Mouse (Mus musculus) lung, embryonic 15.5 days (tissue): ENCODE data around the gene Gm11020. TPM values are rescaled to one million over a fixed set of nuclear protein-coding genes. Genes with fewer than 3 reads are reported as not detected.

Experiments used
- ATAC-seq: fragments of 200-750 bp; cut with Nextera tagmentation; 2 replicates; pipeline ENCODE4 v1.8.0; 2017; ENCODE audit warnings: moderate number of reproducible peaks, borderline replicate concordance; ENCODE audit not compliant: low FRiP score, low TSS enrichment; ENCODE audit errors: extremely low read depth
- H3K27ac ChIP-seq: fragments of 300-500 bp; sonication (generic); 2 replicates; pipeline ENCODE4 v1.5.1; 2015; ENCODE audit warnings: moderate library complexity, mild to moderate bottlenecking, inconsistent platforms
- H3K27me3 ChIP-seq: fragments of 300-500 bp; sonication (generic); 2 replicates; pipeline ENCODE4 v1.6.1; 2015; ENCODE audit warnings: inconsistent platforms
- H3K36me3 ChIP-seq: fragments of 300-500 bp; sonication (generic); 2 replicates; pipeline ENCODE4 v1.6.1; 2015; ENCODE audit warnings: inconsistent platforms
- H3K4me1 ChIP-seq: fragments of 300-500 bp; sonication (generic); 2 replicates; pipeline ENCODE4 v1.6.1; 2015; ENCODE audit warnings: inconsistent platforms
- H3K4me2 ChIP-seq: fragments of 300-500 bp; sonication (generic); 2 replicates; pipeline ENCODE4 v1.6.1; 2015; ENCODE audit warnings: inconsistent platforms, mild to moderate bottlenecking, moderate library complexity
- H3K4me3 ChIP-seq: fragments of 300-500 bp; sonication (generic); 2 replicates; pipeline ENCODE4 v1.5.1; 2015; ENCODE audit warnings: mild to moderate bottlenecking, inconsistent platforms
- H3K9ac ChIP-seq: fragments of 300-500 bp; sonication (generic); 2 replicates; pipeline ENCODE4 v1.6.1; 2015; ENCODE audit warnings: inconsistent platforms
- H3K9me3 ChIP-seq: fragments of 300-500 bp; sonication (generic); 2 replicates; pipeline ENCODE4 v1.6.1; 2016; ENCODE audit warnings: inconsistent platforms
- WGBS: fragments of 180-500 bp; shearing (Covaris S2); methylation state at CpG from one replicate; pipeline ENCODE4 v1.1.7; 2015; 5-methylcytosine and 5-hydroxymethylcytosine counted together
- polyA plus RNA-seq: library from polyadenylated mRNA; unstranded; fragments of >200 nt; fragmentation: Nextera tagmentation; extraction: Ambion mirVana; gene quantifications from 2 replicates; pipeline ENCODE4 v1.2.1, GENCODE M21; 2015

Gene Gm11020
- polyA plus RNA-seq, 1 experiment from 2014 or later, result not detected

GRCm38 (mm10) chr8:104344622-104345021 lies 23.3 kb downstream of the Gm11020 start:
- Histone ChIP-seq H3K4me2 (no peak overlapping the region), H3K9ac (no peak overlapping the region), H3K4me3 (no peak overlapping the region), H3K27ac (no peak overlapping the region), H3K27me3 (no peaks in the 10 kb centered on the region), H3K9me3 (no peaks in the 10 kb centered on the region), H3K36me3 (peaks cover 35% of the 10 kb centered on the region), H3K4me1 (peaks cover 17% of the 10 kb centered on the region)
- no peak for ATAC-seq
- 84% methylated on average over 5 of the region's 5 CpGs for WGBS

DNA sequence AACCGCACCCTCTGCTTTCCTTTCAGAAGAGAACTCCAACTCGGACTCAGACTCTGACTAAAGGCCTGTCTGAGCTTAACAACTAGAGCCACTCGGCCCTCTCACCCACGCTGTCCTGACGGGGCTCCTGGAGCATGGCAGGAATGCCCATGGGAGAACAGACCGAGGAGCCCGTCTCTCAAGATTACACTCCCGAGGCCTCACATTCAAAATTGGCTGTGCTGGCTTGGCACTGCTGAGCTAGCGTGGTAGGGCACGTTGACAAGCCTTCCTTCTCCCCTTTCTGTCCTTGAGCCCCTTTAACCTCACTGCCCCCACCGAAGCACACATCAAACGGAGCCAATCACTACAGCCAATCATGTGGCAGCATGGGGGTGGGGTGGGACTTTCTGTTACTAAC lies 25.3 kb downstream of the Gm11020 start:
- Histone ChIP-seq H3K9ac (no peak overlapping the region), H3K27me3 (no peaks in the 10 kb centered on the region), H3K36me3 (peaks cover 36% of the 10 kb centered on the region), H3K27ac (no peak overlapping the region), H3K4me2 (no peak overlapping the region), H3K4me1 (peaks cover 11% of the 10 kb centered on the region), H3K4me3 (no peak overlapping the region), H3K9me3 (no peaks in the 10 kb centered on the region)
- ATAC-seq, result no peak
- 58% methylated on average over 12 of the region's 12 CpGs for WGBS

DNA sequence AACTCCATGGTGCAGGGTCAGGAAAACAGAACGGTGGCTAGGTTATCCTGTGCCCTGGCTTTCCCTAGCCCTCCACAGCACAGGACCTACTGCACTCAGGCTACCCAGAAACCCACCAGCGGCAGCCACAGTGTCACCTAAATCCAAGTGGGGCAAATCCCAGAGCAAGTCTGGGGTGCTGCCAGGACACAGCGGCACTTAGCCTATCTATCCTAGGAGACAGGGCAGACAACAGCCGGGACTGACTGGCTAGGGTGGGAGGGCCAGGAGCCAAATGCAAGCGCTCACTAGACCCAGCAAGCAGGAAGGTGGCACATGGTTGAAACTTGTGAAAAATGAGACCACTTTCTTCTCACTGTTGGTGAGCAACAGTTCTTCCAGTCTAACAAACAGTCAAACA lies 27.6 kb downstream of the Gm11020 start:
- H3K27me3 ChIP-seq, result no peaks in the 10 kb centered on the region
- no peak overlapping the region for H3K4me2 ChIP-seq
- no peak overlapping the region for H3K4me3 ChIP-seq
- 68% methylated on average over 5 of the region's 5 CpGs for WGBS
- no peaks in the 10 kb centered on the region for H3K9me3 ChIP-seq
- no peak overlapping the region for H3K9ac ChIP-seq
- H3K27ac ChIP-seq, result no peak overlapping the region
- H3K4me1 ChIP-seq, result no peaks in the 10 kb centered on the region
- no peak for ATAC-seq
- H3K36me3 ChIP-seq, result peaks cover 37% of the 10 kb centered on the region

- Histone ChIP-seq H3K4me1 (no peaks in the 10 kb centered on the region), H3K27me3 (no peaks in the 10 kb centered on the region), H3K4me2 (no peak overlapping the region), H3K9ac (no peak overlapping the region), H3K36me3 (peaks cover 40% of the 10 kb centered on the region), H3K27ac (no peak overlapping the region), H3K4me3 (no peak overlapping the region), H3K9me3 (no peaks in the 10 kb centered on the region)
- WGBS, result 66% methylated on average over 13 of the region's 13 CpGs
- no peak for ATAC-seq
Observed at GRCm38 (mm10) chr8:104350047-104350446, 28.7 kb downstream of the Gm11020 start.

- ATAC-seq, result no peak
Observed at GRCm38 (mm10) chr8:104353186-104353585, 31.8 kb downstream of the Gm11020 start.

DNA sequence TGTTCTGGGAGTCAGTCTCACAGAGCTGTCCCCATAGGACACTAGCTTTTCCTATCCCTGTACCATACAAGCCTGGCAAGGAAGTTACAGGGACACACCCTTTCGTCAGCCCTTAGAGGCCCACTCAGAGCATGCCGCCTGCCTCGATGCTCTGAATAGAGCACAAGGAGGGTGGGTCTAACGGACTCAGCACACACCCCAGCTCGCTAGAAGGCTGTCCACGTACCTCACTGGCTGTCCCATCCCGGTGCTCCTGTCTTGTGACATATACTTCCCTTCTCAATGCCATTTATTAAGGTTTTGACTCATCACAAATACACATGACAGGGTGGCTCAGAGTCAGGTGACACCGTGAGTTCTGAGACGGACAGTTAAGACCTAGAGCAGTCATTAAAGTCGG lies 33.1 kb downstream of the Gm11020 start:
- Histone ChIP-seq H3K4me3 (no peak overlapping the region), H3K36me3 (peaks cover 18% of the 10 kb centered on the region; the same call in 1 of the 2 replicates), H3K9me3 (no peaks in the 10 kb centered on the region), H3K9ac (no peak overlapping the region), H3K27ac (no peak overlapping the region), H3K4me2 (no peak overlapping the region), H3K4me1 (no peaks in the 10 kb centered on the region), H3K27me3 (no peaks in the 10 kb centered on the region)
- 90% methylated on average over 10 of the region's 10 CpGs for WGBS
- no peak for ATAC-seq

More at GRCm38 (mm10) chr8:104353186-104353585, 31.8 kb downstream of the Gm11020 start:
- no peak overlapping the region for H3K4me2 ChIP-seq
- H3K27me3 ChIP-seq, result no peaks in the 10 kb centered on the region
- H3K9me3 ChIP-seq, result no peaks in the 10 kb centered on the region
- H3K36me3 ChIP-seq, result peaks cover 18% of the 10 kb centered on the region; the same call in 1 of the 2 replicates
- H3K4me3 ChIP-seq, result no peak overlapping the region
- no peak overlapping the region for H3K9ac ChIP-seq
- no peak overlapping the region for H3K27ac ChIP-seq
- WGBS, result 54% methylated on average over 5 of the region's 5 CpGs
- H3K4me1 ChIP-seq, result no peaks in the 10 kb centered on the region

DNA sequence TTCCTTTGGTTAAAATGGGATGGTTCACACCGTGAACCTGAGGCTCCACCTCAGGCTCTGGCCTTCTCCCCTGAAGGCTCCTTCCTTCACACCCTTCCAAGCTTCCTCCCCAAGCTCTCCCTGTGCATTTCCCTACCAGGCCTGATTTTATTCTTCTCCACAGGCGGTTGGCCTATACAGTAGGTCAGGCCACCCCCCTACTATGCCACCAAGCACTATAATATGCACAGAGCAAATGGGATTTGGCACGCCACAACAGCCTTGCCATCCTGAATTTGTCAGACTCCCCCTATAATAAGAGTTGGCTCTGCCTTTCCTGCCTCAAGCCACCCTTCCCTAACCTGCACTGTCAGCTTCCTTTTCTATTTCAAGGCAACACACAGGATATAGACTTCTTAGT lies 37.3 kb downstream of the Gm11020 start:
- H3K4me2 ChIP-seq, result no peak overlapping the region
- H3K9me3 ChIP-seq, result no peaks in the 10 kb centered on the region
- H3K36me3 ChIP-seq, result peaks cover 14% of the 10 kb centered on the region; the same call in 1 of the 2 replicates
- no peak overlapping the region for H3K27ac ChIP-seq
- WGBS, result 84% methylated on average over 3 of the region's 3 CpGs
- ATAC-seq, result no peak
- no peak overlapping the region for H3K9ac ChIP-seq
- no peaks in the 10 kb centered on the region for H3K27me3 ChIP-seq
- no peaks in the 10 kb centered on the region for H3K4me1 ChIP-seq
- no peak overlapping the region for H3K4me3 ChIP-seq

DNA sequence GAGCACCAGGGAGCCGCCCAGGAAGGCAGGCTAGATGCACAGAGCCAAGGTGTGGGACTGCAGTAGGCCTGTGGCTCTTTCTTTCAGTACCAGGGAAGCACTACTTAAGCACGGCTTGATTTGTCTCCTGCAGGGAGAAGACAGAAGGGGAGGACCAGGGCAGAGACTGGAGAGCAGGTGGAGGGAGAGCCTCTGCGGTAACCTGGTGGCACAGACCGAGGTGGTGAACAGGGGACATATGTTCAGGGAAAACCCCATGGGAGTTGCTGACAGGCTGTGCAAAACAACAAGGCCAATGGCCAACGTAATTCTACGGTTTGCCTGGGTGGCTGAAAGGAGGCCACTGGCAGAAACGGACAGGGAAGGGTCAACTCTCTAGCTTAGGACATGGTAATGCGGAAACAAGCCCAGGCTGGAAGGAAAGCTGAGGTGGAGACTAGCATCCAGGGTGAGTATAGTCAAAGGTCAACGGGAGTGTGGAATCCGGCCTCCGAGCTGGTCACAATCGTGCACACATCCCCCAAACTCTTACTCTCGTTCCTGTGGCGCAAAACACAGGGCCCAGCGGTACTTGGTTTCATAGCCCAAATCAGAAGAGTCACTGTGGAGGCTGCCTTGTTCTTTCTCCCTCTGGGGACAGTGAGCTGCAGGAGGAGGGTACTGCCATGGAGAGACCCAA lies 38.5 kb downstream of the Gm11020 start:
- 75% methylated on average over 15 of the region's 15 CpGs for WGBS

GRCm38 (mm10) chr8:104365695-104366094 lies 44.3 kb downstream of the Gm11020 start:
- WGBS, result 90% methylated on average over 9 of the region's 9 CpGs
- H3K27me3 ChIP-seq, result no peaks in the 10 kb centered on the region
- H3K36me3 ChIP-seq, result no peaks in the 10 kb centered on the region
- H3K9me3 ChIP-seq, result no peaks in the 10 kb centered on the region
- peaks cover 3% of the 10 kb centered on the region; the same call in 1 of the 2 replicates for H3K4me1 ChIP-seq
- no peak overlapping the region for H3K4me2 ChIP-seq
- H3K9ac ChIP-seq, result no peak overlapping the region
- no peak overlapping the region for H3K27ac ChIP-seq
- no peak for ATAC-seq
- H3K4me3 ChIP-seq, result no peak overlapping the region

More for the DNA sequence above, 38.5 kb downstream of the Gm11020 start:
- no peaks in the 10 kb centered on the region for H3K27me3 ChIP-seq
- H3K9ac ChIP-seq, result no peak overlapping the region
- no peaks in the 10 kb centered on the region for H3K4me1 ChIP-seq
- no peaks in the 10 kb centered on the region for H3K9me3 ChIP-seq
- no peak for ATAC-seq
- no peak overlapping the region for H3K4me3 ChIP-seq
- no peak overlapping the region for H3K4me2 ChIP-seq
- H3K36me3 ChIP-seq, result peaks cover 7% of the 10 kb centered on the region; the same call in 1 of the 2 replicates
- no peak overlapping the region for H3K27ac ChIP-seq

DNA sequence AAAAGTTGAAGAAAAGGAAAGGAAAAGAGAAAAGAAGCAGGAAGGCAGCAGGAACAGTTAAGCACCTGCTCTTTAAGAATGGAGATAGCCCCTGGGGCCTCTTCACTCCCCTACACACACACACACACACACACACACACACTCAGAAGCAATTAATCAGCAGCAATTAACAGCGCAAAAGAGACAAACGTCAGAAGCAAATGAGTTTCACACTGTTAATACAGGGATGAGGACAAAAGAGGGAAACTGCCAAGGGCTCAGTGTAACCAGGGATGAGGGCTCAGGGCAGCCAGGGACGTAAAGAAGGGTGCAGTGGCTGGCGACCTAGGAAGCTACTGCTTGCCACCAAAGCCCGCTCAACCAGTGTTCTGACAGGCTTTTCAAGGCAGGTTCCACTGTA lies 46.0 kb downstream of the Gm11020 start:
- ATAC-seq, result no peak
- H3K36me3 ChIP-seq, result no peaks in the 10 kb centered on the region
- no peaks in the 10 kb centered on the region for H3K9me3 ChIP-seq
- no peak overlapping the region for H3K4me3 ChIP-seq
- no peak overlapping the region for H3K27ac ChIP-seq
- no peaks in the 10 kb centered on the region for H3K27me3 ChIP-seq
- no peak overlapping the region for H3K9ac ChIP-seq
- H3K4me1 ChIP-seq, result peaks cover 3% of the 10 kb centered on the region; the same call in 1 of the 2 replicates
- H3K4me2 ChIP-seq, result no peak overlapping the region
- 63% methylated on average over 5 of the region's 5 CpGs for WGBS

DNA sequence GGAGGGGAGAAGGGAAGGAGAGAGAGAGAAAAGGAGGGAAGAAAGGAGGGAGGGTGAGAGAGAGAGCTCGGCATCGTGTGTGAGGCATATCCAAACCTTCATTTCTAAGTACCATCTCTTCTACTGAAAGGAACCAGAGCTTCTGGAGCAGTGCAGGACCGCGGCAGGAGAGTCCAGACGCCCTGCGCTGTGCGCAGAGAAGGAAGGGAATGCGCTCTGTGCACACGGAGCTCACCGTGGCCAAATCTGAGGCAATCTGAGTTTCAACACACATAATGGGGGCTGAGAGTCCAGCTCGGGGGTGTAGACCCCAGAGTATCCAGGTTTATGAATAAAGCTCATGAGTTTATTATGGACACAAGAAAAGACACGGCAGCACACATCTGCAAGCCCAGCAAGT lies 48.2 kb downstream of the Gm11020 start:
- peaks cover 6% of the 10 kb centered on the region; the same call in 1 of the 2 replicates for H3K4me1 ChIP-seq
- H3K4me3 ChIP-seq, result no peak overlapping the region
- H3K4me2 ChIP-seq, result no peak overlapping the region
- no peaks in the 10 kb centered on the region for H3K9me3 ChIP-seq
- peak overlapping the region; percentile 20; the same call in 1 of the 2 replicates for H3K27ac ChIP-seq
- ATAC-seq, result no peak
- H3K9ac ChIP-seq, result no peak overlapping the region
- WGBS, result 70% methylated on average over 12 of the region's 12 CpGs
- H3K36me3 ChIP-seq, result no peaks in the 10 kb centered on the region
- no peaks in the 10 kb centered on the region for H3K27me3 ChIP-seq

GRCm38 (mm10) chr8:104370071-104370470 lies 48.7 kb downstream of the Gm11020 start:
- ATAC-seq, result no peak
- H3K4me2 ChIP-seq, result no peak overlapping the region
- peaks cover 11% of the 10 kb centered on the region; the same call in 1 of the 2 replicates for H3K4me1 ChIP-seq
- H3K9ac ChIP-seq, result no peak overlapping the region
- no peak overlapping the region for H3K27ac ChIP-seq
- H3K27me3 ChIP-seq, result no peaks in the 10 kb centered on the region
- H3K36me3 ChIP-seq, result no peaks in the 10 kb centered on the region
- no peaks in the 10 kb centered on the region for H3K9me3 ChIP-seq
- WGBS, result 62% methylated on average over 6 of the region's 6 CpGs
- H3K4me3 ChIP-seq, result no peak overlapping the region
